Mouse (Mus musculus) kidney, postnatal 25 days (tissue): Measurements from ENCODE around the gene Hectd2.

ENCODE experiments used
- DNase-seq, 2 experiments: peaks; one replicate each; pipeline ENCODE4 v3.0.0; 2021; ENCODE audit warnings: mixed read lengths in 2 of 2

The Hectd2 gene

DNA sequence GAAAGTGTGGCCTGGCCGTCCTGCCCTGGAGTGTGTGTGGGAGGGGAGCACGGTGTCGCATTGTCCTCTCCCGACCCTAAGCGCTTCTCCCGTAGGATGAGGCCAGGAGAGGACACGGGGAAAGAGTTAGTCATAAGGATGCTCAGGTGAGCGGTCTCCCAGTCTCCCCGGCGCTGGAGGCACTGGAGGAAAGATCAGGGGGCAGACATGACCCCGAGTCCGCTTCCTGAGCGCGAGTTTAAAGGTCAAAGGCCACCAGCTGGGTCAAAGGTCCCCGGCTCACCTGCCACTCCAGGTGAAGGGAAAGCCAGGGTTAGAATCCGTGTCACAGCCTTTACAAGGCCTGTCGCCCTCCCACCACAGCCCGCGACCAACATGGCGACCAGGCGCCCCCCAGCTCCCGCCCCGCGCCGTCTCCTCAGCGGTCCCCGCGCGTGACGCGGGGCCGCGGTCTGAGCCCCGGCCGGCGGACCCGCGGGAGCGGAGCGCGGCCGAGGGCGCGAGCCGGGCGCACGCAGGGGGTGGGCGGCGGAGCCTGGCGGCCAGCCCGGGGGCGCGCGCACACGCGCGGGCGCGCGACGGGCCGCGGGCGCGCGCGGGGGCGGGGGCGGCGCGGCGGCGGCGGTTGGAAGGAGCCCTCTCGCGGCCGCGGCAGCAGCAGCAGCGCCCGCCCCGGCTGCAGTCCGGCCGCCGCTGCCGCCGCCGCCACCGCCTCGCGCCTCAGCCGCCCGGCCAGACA is at the start of gene Hectd2:
Gene Hectd2, plus strand, starts transcription at position 594 of the 739 bp plus-strand sequence.
- peak; percentile 58 to 77 for DNase-seq

DNA sequence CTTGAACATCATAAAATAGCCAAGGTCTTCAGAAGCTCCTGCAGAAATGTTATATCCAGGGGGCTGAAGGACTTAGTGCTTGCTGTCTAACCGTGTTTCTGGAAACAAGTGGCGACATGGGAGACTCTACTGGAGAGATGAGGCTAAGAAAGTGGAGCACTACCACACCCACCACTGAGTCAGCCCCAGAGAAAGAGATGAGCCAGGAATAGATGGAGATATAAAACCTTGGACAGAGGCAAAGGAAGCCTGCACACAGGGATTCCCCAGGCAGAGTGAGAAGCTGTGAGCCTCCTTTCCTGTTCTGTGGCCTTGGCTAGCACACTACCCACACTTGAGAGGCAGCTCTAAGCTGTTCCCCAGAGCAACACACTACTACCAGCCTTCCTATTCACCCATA is 49.7 kb upstream of the Hectd2 start:
- no peak for DNase-seq

DNA sequence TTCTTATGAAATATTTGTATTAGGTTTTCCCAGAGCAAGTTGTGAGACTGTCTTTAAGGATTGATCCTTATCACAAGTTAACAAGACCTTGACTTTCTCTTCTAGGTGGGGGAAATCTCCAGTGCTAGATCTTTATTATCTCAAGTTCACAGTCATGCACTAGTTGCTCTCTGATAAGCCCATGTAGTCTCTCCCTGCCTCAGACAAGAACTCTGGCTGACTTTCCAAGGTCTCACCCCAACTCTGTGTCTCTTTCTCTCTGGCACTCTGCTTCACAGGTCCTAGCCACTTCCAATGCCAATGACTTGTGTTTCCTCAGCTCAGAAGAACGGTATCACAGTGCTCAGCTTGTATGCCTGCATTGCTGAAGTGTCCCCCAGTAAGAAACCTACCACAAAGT is 43.1 kb upstream of the Hectd2 start:
- no peak for DNase-seq

DNA sequence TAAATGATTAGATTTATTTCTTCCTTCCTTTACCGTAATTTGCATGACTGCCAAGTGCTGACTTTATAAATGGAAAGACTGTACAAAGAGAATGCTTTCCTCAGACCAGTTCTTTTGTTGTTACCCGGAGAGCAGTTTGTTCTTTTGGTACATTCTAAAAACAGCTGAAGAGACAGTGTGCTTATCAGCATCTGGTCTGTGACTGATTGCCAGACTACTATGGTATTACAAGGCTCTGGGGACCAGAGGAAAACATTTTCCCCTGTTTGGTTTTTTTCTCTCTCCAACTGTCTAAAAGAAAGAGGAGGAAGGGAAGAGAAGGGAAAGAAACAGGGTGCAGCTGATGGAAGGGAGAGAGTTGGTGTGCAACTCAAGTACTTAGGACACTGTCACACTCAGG is 36.0 kb upstream of the Hectd2 start:
- no peak for DNase-seq

DNA sequence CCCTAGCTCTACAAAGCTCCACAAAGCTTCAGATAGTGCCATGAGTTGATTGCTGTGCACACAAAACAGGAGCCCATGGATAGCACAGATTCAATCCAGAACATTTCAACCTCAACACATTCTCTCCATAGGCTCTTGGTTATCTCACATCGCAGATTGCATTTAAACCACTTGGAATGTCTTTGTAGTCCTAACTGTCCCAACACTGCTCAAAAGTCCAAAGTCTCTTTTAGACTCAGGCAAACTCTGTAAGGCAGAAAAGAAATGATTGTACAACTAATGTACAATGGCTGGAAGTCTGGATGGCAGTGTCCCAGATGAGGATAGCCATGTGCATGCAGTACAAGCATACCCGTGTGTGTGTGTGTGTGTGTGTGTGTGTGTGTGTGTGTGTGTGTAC is 32.9 kb upstream of the Hectd2 start:
- no peak for DNase-seq

DNA sequence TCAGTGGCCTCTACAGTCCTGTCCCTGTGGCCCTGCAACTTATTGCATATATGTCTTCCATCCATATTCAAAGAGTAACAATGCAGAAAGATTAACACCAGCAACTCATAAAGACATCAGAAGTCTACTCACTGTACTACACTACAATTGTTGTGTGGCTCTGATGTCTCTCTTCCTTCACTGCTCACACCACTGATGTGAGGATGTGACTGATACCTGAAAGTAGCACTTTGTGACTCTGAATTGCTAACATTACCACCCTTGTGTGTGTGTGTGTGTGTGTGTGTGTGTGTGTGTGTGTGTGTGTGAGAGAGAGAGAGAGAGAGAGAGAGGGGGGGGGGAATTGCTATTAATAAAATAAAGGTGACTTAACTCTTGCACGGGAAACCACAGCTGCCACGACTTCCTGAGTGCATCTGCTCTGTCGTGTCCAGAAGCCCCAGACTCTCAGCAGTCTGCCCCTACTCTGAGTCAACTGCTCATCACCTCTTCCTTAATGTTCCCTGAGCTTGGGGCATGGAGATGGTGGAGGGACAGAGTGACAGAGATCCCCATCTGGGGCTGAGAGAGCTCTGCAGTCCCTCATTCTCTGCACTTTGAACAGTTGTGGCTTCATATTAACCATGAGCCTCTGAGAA is 31.8 kb upstream of the Hectd2 start:
- no peak for DNase-seq

DNA sequence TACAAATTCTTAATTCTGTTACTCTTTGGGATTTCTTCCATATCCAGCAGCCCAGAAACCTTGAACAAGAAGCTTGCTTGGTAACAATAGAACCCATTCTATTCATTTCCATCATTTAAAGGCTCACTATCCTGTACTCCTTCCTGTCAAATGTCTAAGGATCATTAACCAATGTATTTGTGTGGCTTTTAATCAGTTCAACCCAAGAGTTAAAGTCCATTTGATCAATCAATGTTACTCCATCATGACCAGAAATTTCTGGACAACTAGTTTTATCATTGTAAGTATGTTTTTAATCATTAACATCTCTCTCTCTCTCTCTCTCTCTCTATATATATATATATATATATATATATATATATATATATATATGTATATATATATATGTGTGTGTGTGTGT is 29.4 kb upstream of the Hectd2 start:
- no peak for DNase-seq

DNA sequence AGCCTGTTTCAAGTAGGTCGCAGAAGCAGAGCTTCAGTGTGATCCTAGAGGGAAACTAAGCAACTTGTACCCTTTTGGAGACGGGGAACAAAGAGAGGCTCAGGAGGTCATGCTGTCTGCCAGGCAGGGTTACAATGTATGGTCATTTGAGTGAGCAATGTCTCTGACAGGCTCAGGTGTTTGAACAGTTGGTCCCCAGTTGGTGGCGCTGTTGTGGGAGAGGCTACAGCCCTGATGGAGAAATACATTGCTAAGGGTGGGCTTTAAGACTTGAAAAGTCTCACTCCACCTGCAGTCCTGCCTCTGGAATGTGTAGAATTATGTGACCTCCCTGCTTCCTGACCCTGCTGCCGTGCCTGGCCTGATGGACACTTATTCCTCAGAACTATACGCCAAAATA is 21.4 kb upstream of the Hectd2 start:
- DNase-seq = no peak

DNA sequence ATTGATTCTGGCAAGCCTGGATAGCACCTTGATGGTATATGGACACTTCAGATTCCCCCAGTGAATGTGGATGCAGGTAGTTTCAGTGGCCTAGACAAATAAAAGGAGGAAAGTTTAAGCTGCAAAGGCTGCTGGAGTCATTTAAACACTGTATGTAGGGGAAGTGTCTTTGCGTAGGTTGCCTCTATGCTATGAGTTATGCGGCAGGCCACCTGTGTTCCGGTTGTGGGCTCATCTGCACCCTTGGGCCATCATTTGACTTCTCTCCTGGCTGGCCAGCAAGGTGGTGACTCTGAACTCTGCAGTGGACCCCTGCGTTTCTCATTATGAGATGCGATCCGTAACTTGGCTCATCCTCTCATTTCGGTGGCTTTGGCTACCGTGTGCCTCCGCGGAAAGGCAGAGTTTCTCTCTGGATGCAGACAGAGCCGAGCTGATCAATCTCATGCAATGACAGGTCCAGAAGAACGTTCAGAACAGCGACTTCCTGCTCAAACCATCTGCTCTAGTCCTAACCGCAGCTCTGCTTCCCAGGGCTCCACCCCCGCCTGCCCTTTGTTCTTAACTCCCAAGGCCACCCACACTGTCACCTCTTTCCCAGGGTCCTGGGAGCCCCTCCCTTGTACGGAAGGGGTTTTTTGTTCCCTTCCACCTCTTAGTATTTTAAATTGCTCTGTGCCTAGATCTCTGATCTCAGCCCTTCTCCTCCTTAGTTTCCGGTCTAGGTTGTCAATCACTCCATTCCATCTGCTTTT is 20.3 kb upstream of the Hectd2 start:
- peak; percentile 28 to 67 for DNase-seq

DNA sequence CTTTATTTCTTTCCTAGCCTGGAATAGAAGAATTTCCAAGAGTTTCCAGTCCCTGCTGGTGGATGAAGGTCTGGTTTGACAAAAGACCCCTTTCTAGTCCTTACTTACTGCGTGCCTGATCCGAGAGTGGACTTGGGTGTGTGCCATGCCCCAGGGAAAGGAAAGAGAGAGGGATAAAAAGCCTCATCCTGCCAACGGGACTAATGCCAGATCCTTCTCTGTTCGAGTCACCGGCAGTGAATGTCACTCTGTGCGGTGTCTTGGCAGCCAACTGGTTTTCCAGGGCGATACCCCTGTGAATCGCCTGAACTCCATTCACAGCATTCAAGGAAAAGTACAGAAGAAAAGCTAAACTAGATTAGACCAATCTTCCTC is 19.7 kb upstream of the Hectd2 start:
- DNase-seq = peak; percentile 45 to 49

DNA sequence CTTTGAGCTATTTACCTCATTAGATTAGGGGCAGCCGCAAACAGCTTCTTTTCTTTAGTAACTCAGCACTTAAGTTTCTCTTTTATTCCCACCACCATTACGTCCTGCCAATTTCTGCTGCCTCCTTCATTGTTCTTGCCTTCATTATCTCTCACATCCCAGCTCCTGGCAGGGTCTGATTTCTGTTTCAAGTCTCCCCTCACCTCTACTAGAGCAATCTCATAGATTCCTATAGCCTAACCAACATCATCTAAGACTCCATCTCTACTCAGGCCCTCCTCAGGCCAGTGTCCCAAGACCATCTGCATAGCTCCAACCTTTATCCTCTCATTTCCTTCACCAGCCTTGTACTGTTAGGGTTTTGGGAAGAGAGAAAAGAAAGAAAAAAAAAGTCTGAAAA is 19.3 kb upstream of the Hectd2 start:
- no peak for DNase-seq

DNA sequence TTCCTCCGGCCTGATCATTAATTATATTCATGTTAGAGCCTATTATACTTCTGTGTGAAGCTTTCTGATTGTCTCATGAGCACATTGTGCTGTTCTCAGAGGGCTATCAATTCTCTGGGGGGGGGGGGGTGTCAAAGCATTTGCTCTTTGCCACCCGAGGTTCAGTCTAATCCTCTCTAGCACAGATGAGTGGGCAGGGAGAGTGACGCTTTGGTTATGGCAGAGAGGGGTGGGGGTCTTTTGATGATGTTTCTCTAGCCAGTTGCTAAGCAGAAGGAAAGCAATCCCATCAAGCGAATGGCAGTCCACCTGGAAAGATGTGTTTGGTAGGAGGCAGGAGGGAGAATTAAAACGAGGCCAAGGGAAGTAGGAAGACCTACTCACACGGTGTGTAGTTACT is 18.6 kb upstream of the Hectd2 start:
- no peak for DNase-seq

DNA sequence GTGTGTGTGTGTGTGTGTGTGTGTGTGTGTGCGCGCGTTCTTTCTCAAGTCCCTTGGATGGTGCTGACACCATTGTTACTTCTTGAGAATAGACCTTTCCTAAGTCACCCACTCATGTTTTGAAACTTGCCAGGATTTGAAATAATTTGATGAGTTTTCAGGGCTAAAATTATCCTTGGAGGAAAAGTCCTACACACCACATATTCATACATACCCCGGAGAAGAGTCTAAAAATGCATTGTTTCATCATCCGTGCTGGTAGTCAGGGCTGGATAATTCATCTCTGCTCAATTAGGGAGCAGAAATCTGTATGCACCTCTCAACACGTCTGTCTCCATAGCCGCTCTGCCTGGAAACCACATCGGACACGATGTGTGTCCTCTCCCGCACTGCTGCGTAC is 17.5 kb upstream of the Hectd2 start:
- no peak for DNase-seq

DNA sequence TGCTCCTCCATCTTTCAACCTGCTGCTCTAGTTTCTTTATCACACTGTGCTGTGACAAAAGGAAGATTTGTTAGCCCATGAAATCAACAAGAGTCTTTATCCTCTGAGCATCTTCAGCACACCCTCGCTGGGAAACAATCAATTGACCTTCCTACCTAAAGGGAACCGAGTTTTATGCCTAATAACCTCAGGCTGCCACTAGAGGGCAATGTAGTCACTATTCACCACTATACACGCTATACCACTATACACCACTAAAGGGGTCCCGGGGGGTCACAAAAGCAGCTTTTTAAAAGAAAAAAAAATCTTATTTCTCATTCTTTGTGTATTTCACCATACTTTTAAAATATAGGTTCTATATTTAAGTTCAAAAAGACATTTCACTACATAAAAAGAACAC is 15.9 kb upstream of the Hectd2 start:
- peak in 1 of 2 experiments; percentile 53 for DNase-seq

DNA sequence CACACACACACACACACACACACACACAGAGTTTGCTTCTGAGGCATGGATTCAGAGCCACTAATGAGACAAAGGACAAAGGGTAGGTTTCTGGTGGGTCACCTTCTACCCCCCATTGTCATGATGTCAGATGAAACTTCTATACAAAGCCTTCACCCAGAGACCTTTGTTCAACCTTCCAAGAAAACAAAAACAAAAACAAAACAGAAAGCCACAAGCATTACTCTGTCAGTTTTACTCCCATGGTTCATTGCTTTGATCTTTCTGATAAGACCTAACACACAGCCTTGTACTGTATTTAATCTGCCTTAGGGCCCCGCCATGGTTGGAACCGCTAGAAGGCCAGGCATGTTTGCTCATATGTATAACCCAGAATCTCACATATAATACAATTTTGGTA is 15.1 kb upstream of the Hectd2 start:
- DNase-seq = no peak

DNA sequence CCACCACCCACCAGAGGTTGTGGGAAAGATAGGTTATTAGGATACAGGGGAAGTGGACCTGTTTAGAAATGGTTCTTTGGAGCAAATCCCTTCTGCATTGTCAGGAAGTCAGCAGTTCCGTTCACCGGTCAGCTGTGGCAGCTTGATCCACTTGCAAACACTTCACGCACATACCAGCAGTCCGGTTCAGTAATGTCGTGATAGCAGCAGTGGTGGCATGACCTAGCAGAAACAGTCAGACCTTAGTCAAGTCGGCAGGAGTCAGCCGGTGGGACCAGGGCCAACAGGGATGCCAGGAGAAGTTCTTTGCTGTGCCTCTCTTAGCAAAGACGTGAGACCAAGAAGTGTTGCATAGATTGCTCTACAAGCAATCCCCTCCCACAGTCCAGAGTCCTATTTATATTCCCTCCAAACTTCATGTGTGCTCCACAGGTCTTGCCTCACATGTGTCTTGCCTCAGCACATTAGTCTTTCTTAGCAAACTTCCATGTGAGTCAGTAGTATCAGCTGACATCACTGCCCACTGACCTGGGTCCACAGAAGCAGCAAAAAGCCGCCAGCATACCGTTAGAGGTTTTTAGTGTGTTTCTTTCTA is 14.3 kb upstream of the Hectd2 start:
- DNase-seq = no peak

DNA sequence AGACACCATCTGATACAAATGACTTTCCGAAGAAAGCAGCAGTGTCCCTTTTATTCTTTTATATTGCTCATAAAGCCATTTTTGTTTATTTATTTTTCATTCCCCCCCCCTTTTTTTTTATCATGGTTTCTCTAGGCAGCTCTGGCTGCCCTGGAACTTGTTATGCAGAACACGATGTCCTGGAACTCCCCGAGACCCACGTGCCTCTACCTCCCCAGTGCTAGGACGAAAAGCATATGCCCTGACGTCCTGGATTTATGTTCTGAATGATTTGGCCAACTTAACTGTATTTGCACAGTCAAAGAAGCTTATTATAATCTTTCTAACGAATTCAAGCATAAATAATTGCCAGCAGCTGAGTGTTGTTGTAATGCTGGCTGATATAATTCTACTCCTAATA is 13.7 kb upstream of the Hectd2 start:
- no peak for DNase-seq

DNA sequence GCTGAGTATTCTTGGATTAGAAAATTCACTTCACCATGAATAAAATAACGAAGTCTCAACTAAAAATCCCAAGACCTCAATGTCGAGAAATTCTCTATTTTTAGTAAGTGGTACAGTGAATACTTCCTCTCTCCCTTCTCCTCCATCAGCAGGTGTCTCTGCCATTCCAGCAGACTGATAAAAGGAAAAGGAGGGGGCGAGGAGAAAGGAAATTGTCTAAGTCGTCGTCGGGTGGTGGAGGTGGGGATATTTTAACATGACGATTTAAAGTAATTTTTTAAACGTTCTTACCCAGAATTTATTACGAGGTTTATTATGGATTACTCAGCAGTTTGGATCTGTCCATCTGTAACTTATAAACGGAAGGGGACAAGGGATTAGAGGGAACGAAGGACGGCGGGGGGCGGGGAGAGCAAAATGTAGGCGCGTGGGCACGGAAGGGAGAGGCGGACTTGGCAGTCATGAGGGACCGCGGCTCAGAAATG is 836 bp upstream of the Hectd2 start:
- peak in 1 of 2 experiments; percentile 53 for DNase-seq

DNA sequence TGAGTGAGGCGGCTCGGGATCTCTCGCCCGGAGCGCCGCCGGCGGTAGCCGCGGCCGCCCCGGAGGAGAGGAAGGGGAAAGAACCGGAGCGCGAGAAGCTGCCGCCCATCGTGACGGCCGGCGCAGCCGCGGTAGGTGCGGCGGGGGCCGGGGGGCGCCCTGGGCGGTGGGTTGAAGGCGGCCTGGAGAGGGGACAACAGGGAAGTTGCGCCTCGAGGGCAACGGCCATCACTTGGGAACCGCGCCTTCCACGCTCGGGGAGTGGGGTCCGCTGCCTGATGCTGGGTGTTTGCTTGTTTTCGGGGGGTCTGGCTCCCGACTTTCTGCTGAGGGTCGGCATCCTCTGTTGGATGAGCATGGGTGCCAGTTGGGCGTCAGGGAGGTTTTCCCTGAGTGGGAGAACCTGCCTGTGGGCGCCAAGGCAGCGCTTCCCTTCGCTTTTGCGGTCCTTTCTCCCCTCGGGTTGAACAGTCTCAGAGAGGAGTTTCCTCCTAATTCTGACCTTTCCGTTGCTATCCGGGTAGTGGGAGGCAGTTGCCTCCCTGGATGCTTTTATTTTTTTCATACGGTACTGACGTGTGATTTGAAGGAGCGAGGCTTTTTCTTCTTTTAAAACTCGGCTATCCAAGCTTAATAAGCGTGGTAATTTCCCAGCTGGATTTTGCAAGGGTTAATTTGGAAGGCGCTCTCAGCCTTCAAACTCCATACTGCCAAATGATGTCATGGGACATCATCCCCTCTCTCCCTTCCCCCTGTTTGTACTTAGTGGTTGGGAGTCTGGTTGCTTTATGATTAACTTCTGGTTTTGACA is 551 bp downstream of the Hectd2 start:
- DNase-seq = no peak

DNA sequence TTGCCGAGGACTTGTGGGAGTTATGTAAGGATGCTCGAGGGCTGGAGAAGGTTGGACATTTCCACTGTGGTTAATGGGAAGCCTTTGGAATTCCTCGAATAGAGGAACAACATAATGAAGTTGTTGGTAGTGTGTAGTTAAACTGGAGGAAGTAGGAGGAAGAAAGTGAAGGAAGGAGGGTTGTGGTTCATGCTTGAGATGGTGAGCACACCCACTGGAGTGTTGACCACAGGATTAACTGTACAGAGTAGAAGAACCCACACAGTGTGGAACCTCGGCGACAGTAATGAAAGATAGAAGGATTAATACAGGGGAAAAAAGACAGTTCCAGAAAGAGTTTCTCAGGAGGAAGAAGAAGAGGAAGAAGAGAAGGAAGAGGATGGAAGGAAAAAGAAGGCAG is 4.9 kb downstream of the Hectd2 start:
- no peak for DNase-seq

DNA sequence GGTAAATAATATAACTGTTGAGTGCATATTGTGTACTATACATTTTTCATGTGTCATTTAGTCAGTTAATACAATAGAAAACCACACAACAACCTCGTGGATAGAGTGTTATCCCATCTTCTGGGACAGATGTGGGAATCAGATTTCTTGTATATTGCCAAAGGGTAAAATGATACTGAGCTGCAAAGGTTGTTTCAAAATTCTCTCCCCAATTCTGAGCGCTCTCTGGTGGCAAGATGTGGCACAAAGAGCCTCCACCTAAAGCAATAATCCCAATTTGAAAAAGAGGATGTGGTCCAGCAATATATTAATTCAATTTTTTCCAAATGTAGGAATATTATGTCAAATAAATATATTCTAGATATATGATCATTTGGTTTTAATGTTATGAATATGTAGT is 5.7 kb downstream of the Hectd2 start:
- peak in 1 of 2 experiments; percentile 11 for DNase-seq

DNA sequence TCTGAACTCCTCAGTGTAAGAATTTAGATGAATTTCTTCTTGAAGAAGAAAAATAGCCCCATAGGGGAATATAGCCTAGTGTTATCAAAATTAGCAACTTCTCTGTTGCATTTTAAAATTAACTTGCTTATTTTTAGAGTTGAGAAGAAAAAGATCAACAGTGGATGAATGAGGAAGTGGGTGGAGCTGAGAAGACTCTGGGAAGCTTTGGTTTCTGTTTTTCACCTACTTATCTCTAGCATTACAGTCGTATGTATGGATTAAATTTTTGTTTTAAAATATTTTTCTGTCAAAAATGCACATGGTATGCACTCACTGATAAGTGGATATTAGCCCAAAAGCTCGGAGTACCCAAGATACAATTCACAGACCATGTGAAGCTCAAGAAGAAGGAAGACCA is 6.7 kb downstream of the Hectd2 start:
- no peak for DNase-seq

DNA sequence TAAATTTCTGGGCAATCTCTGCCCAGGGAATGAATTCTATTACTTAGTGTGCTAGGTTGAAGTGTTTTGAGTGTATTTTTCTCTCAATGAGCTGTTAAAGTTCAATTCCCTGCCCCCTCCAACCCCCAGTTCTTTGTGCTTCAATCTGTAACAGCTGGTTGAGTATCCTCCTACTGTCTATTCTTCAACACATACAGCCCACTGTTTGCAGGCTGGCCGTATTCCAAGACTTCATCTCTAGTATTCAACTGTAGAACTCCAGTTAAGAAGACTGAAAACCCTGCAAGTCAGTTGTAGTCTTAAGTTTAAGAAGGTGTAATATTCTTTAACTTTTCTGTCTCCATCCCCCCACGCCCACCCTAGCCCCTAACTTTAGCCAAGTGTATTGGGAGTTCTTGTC is 10.0 kb downstream of the Hectd2 start:
- no peak for DNase-seq
